Mouse (Mus musculus) MEL (cell line): ENCODE results near the gene Gm42791. TPM values are rescaled to one million over a fixed set of nuclear protein-coding genes. Genes with fewer than 3 reads are reported as not detected.

Source experiments
- DNase-seq: peaks from one replicate; pipeline ENCODE4 v3.0.0; 2011; ENCODE audit warnings: low read depth, low spot score
- H3K27ac ChIP-seq: 2 replicates; pipeline ENCODE4 v1.5.1; 2012; ENCODE audit warnings: low read depth, mild to moderate bottlenecking, control low read depth, low read length, moderate library complexity; ENCODE audit not compliant: control insufficient read depth
- H3K27me3 ChIP-seq, 2 experiments: fragments of 150-350 bp in 1 of 2; sonication (generic) in 1 of 2; 2 replicates each; pipeline ENCODE4 v1.6.1; 2012; ENCODE audit warnings: low read length in 2 of 2, mild to moderate bottlenecking in 2 of 2, improper control_type of control experiment in 1 of 2, moderate library complexity in 1 of 2; ENCODE audit not compliant: insufficient read depth in 2 of 2, control insufficient read depth in 1 of 2
- H3K36me3 ChIP-seq, 2 experiments: 2 replicates each; pipeline ENCODE4 v1.6.1; 2012 to 2014; ENCODE audit warnings: low read length in 2 of 2, improper control_type of control experiment in 1 of 2, inconsistent platforms in 1 of 2, mild to moderate bottlenecking in 1 of 2; ENCODE audit not compliant: insufficient read depth in 2 of 2, control insufficient read depth in 1 of 2
- H3K4me1 ChIP-seq, 2 experiments: fragments of 150-350 bp in 1 of 2; sonication (generic) in 1 of 2; 2 replicates each; pipeline ENCODE4 v1.6.1; 2012; ENCODE audit warnings: low read length in 2 of 2, improper control_type of control experiment in 1 of 2, mild to moderate bottlenecking in 1 of 2; ENCODE audit not compliant: insufficient read depth in 2 of 2, control insufficient read depth in 1 of 2
- H3K4me3 ChIP-seq, 2 experiments: fragments of 150-350 bp in 1 of 2; sonication (generic) in 1 of 2; 2 replicates each; pipeline ENCODE4 v1.5.1; 2012; ENCODE audit warnings: low read depth in 2 of 2, low read length in 2 of 2, mild to moderate bottlenecking in 2 of 2, moderate library complexity in 2 of 2, control low read depth in 1 of 2, improper control_type of control experiment in 1 of 2; ENCODE audit not compliant: control insufficient read depth in 1 of 2, insufficient read depth in 1 of 2
- H3K79me2 ChIP-seq: 2 replicates; pipeline ENCODE4 v1.6.1; 2012; ENCODE audit warnings: mild to moderate bottlenecking, low read length, moderate library complexity; ENCODE audit not compliant: control insufficient read depth, poor library complexity, insufficient read depth
- H3K9ac ChIP-seq: 2 replicates; pipeline ENCODE4 v1.6.1; 2012; ENCODE audit warnings: low read depth, mild to moderate bottlenecking, control low read depth, low read length, moderate library complexity; ENCODE audit not compliant: control insufficient read depth, poor library complexity, severe bottlenecking
- H3K9me3 ChIP-seq: fragments of 150-350 bp; sonication (generic); replicated peaks from 2 replicates; pipeline ENCODE4 v1.6.1; 2012; ENCODE audit warnings: mild to moderate bottlenecking, low read length, improper control_type of control experiment, moderate library complexity; ENCODE audit not compliant: insufficient read depth
- BHLHE40 ChIP-seq: IDR thresholded peaks from 2 replicates; pipeline ENCODE4 v1.6.1; 2012; ENCODE audit warnings: low read depth, mild to moderate bottlenecking, inconsistent platforms, low read length, improper control_type of control experiment, borderline replicate concordance
- CTCF ChIP-seq, 3 experiments: IDR thresholded peaks in 2 of 3; conservative IDR thresholded peaks in 1 of 3; 2 replicates each; pipeline ENCODE4 v1.5.1; 2011 to 2012; ENCODE audit warnings: low read length in 3 of 3, low read depth in 2 of 3, mild to moderate bottlenecking in 2 of 3, improper control_type of control experiment in 1 of 3, inconsistent platforms in 1 of 3, mixed read lengths in 1 of 3, moderate library complexity in 1 of 3; ENCODE audit not compliant: control insufficient read depth in 1 of 3, insufficient read depth in 1 of 3, poor library complexity in 1 of 3, severe bottlenecking in 1 of 3
- ELF1 ChIP-seq: IDR thresholded peaks from 2 replicates; pipeline ENCODE4 v1.6.1; 2014; ENCODE audit warnings: low read depth, mild to moderate bottlenecking, inconsistent platforms, low read length, improper control_type of control experiment, moderate library complexity
- MAZ ChIP-seq: IDR thresholded peaks from 2 replicates; pipeline ENCODE4 v1.6.1; 2012; ENCODE audit warnings: low read depth, mild to moderate bottlenecking, inconsistent platforms, low read length, improper control_type of control experiment
- MEF2A ChIP-seq: IDR thresholded peaks from 2 replicates; pipeline ENCODE4 v1.6.1; 2014; ENCODE audit warnings: low read depth, mild to moderate bottlenecking, inconsistent platforms, low read length, improper control_type of control experiment; ENCODE audit not compliant: poor library complexity, insufficient replicate concordance, severe bottlenecking; ENCODE audit errors: extremely low read depth
- MYC ChIP-seq: IDR thresholded peaks from 2 replicates; pipeline ENCODE4 v1.6.1; 2011; ENCODE audit warnings: low read depth, mild to moderate bottlenecking, low read length, improper control_type of control experiment, moderate library complexity
- POLR2A ChIP-seq, 2 experiments: IDR thresholded peaks; 2 replicates each; pipeline ENCODE4 v1.6.1; 2011 to 2012; ENCODE audit warnings: low read length in 2 of 2, mild to moderate bottlenecking in 2 of 2, control low read depth in 1 of 2, improper control_type of control experiment in 1 of 2, low read depth in 1 of 2, moderate library complexity in 1 of 2; ENCODE audit not compliant: control insufficient read depth in 1 of 2, insufficient read depth in 1 of 2, poor library complexity in 1 of 2
- POLR2AphosphoS5 ChIP-seq: IDR thresholded peaks from 2 replicates; pipeline ENCODE4 v1.6.1; 2012; ENCODE audit warnings: low read depth, borderline replicate concordance, mild to moderate bottlenecking, inconsistent platforms, low read length, moderate library complexity, mixed read lengths
- SIN3A ChIP-seq: IDR thresholded peaks from 2 replicates; pipeline ENCODE4 v1.6.1; 2012; ENCODE audit warnings: low read length, improper control_type of control experiment, inconsistent platforms
- SMC3 ChIP-seq: IDR thresholded peaks from 2 replicates; pipeline ENCODE4 v1.6.1; 2011; ENCODE audit warnings: low read depth, low read length, improper control_type of control experiment
- UBTF ChIP-seq: IDR thresholded peaks from 2 replicates; pipeline ENCODE4 v1.6.1; 2012; ENCODE audit warnings: low read depth, mild to moderate bottlenecking, inconsistent platforms, low read length, improper control_type of control experiment, moderate library complexity, borderline replicate concordance; ENCODE audit not compliant: insufficient read depth
- USF1 ChIP-seq: IDR thresholded peaks from 2 replicates; pipeline ENCODE4 v1.6.1; 2014; ENCODE audit warnings: low read depth, mild to moderate bottlenecking, inconsistent platforms, low read length, improper control_type of control experiment, moderate library complexity
- ZC3H11A ChIP-seq: IDR thresholded peaks from 2 replicates; pipeline ENCODE4 v1.6.1; 2012; ENCODE audit warnings: low read depth, mild to moderate bottlenecking, inconsistent platforms, low read length, improper control_type of control experiment
- ZMIZ1 ChIP-seq: IDR thresholded peaks from 2 replicates; pipeline ENCODE4 v1.6.1; 2012; ENCODE audit warnings: low read depth, mild to moderate bottlenecking, inconsistent platforms, low read length, improper control_type of control experiment, moderate library complexity
- polyA plus RNA-seq, 2 experiments: library from polyadenylated mRNA; stranded (reverse) in 1 of 2; unstranded in 1 of 2; fragments of >175 nt in 1 of 2; fragments of >200 nt in 1 of 2; gene quantifications; 2 replicates each; pipeline versions ENCODE4 v1.2.1 to v1.2.4; 2012; ENCODE audit warnings: low replicate concordance in 2 of 2, low read depth in 1 of 2; ENCODE audit not compliant: insufficient read length in 2 of 2, insufficient read depth in 1 of 2, missing spikeins in 1 of 2
- total RNA-seq: library from RNA; depleted of rRNA; stranded (reverse); fragments of 300-350 nt; gene quantifications from 2 replicates; pipeline ENCODE4 v1.2.3, GENCODE M21; 2012

Gm42791 gene
- total and polyA plus RNA-seq, 3 experiments: 1.2 to 2.1 TPM; not detected in 1

- Histone ChIP-seq H3K9ac (no peak overlapping the region), H3K27me3 (no peaks in the 10 kb centered on the region), H3K27ac (no peak overlapping the region), H3K4me1 (peaks cover 5 to 10% of the 10 kb centered on the region in 2 experiments), H3K36me3 (peaks cover 0 to 2% of the 10 kb centered on the region in 2 experiments; a peak in 2 of 4 replicates), H3K4me3 (no peak overlapping the region), H3K79me2 (no peaks in the 10 kb centered on the region), H3K9me3 (no peaks in the 10 kb centered on the region)
- no peak for DNase-seq
- no peak for TF ChIP-seq ZMIZ1
- no peak for TF ChIP-seq UBTF
- no peak for TF ChIP-seq MEF2A
- TF ChIP-seq CTCF (IDR thresholded peaks at IDR 0.05 in 2 of 3, conservative IDR thresholded peaks at IDR 0.05 in 1 of 3; ENCODE audit: control insufficient read depth in 1 of 3, insufficient read depth in 1 of 3, low read depth in 2 of 3, low read length in 3 of 3, poor library complexity in 1 of 3, severe bottlenecking in 1 of 3): no peak
- no peak for TF ChIP-seq ELF1
- no peak for TF ChIP-seq MYC
- TF ChIP-seq SIN3A: no peak
These were observed 7.3 kb upstream of the Gm42791 start for GRCm38 (mm10) chr5:149002034-149002802.

- no peaks in the 10 kb centered on the region for H3K9me3 ChIP-seq
- H3K79me2 ChIP-seq: peaks cover 2% of the 10 kb centered on the region; the same call in 1 of the 2 replicates
- peaks cover 4 to 5% of the 10 kb centered on the region in 2 experiments; a peak in 3 of 4 replicates for H3K4me1 ChIP-seq
- no peak for TF ChIP-seq ZC3H11A
- no peak for TF ChIP-seq SMC3
- no peak for TF ChIP-seq POLR2AphosphoS5
- TF ChIP-seq USF1: no peak
- TF ChIP-seq BHLHE40: no peak
- no peak for TF ChIP-seq MAZ
- TF ChIP-seq POLR2A (IDR thresholded peaks at IDR 0.05; ENCODE audit: control insufficient read depth in 1 of 2, insufficient read depth in 1 of 2, low read depth in 1 of 2, low read length in 2 of 2, poor library complexity in 1 of 2): no peak
- no peak overlapping the region for H3K9ac ChIP-seq
- H3K27ac ChIP-seq: no peak overlapping the region
- H3K36me3 ChIP-seq: peaks cover 0 to 5% of the 10 kb centered on the region in 2 experiments; a peak in 2 of 4 replicates
- no peaks in the 10 kb centered on the region for H3K27me3 ChIP-seq
- no peak for DNase-seq
- no peak overlapping the region for H3K4me3 ChIP-seq
These were observed 4.9 kb upstream of the Gm42791 start for GRCm38 (mm10) chr5:148999802-149000201.
